Mouse (Mus musculus) midbrain, embryonic 12.5 days (tissue): ENCODE data around the gene Usp22. TPM values are rescaled to one million over a fixed set of nuclear protein-coding genes. Genes with fewer than 3 reads are reported as not detected.

Experiments
- ATAC-seq: fragments of 200-750 bp; cut with Nextera tagmentation; 2 replicates; pipeline ENCODE4 v1.8.0; 2017; ENCODE audit warnings: low read depth, moderate TSS enrichment, moderate library complexity; ENCODE audit not compliant: low FRiP score
- H3K27ac ChIP-seq: fragments of 300-500 bp; sonication (generic); replicated peaks from 2 replicates; pipeline ENCODE4 v1.5.1; 2016; ENCODE audit warnings: mild to moderate bottlenecking
- H3K27me3 ChIP-seq: fragments of 300-500 bp; sonication (generic); 2 replicates; pipeline ENCODE4 v1.6.1; 2016; ENCODE audit warnings: mild to moderate bottlenecking
- H3K36me3 ChIP-seq: fragments of 300-500 bp; sonication (generic); 2 replicates; pipeline ENCODE4 v1.6.1; 2016
- H3K4me1 ChIP-seq: fragments of 300-500 bp; sonication (generic); 2 replicates; pipeline ENCODE4 v1.6.1; 2016
- H3K4me2 ChIP-seq: fragments of 300-500 bp; sonication (generic); replicated peaks from 2 replicates; pipeline ENCODE4 v1.6.1; 2016; ENCODE audit warnings: mild to moderate bottlenecking, moderate library complexity
- H3K4me3 ChIP-seq: fragments of 300-500 bp; sonication (generic); 2 replicates; pipeline ENCODE4 v1.5.1; 2016; ENCODE audit warnings: mild to moderate bottlenecking
- H3K9ac ChIP-seq: fragments of 300-500 bp; sonication (generic); replicated peaks from 2 replicates; pipeline ENCODE4 v1.6.1; 2016; ENCODE audit warnings: mild to moderate bottlenecking, moderate library complexity
- H3K9me3 ChIP-seq: fragments of 300-500 bp; sonication (generic); 2 replicates; pipeline ENCODE4 v1.6.1; 2016; ENCODE audit warnings: mild to moderate bottlenecking
- WGBS: fragments of 180-500 bp; shearing (Covaris S2); methylation state at CpG from one replicate; pipeline ENCODE4 v1.1.7; 2016; 5-methylcytosine and 5-hydroxymethylcytosine counted together
- polyA plus RNA-seq: library from polyadenylated mRNA; unstranded; fragments of >200 nt; fragmentation: Nextera tagmentation; extraction: Ambion mirVana; gene quantifications from 2 replicates; pipeline ENCODE4 v1.2.1, GENCODE M21; 2016

Usp22 gene
- polyA plus RNA-seq, result 338 and 345 TPM in 2 replicates

GRCm38 (mm10) chr11:61174821-61175658 lies at the start of gene Usp22:
Gene Usp22 (minus strand): TSS chr11:61175055.
- Histone ChIP-seq H3K27me3 (no peaks in the 10 kb centered on the region), H3K4me3 (peak within 1 kb of the TSS; percentile 98), H3K4me1 (peaks cover 33% of the 10 kb centered on the region), H3K9me3 (no peaks in the 10 kb centered on the region), H3K4me2 (peak within 1 kb of the TSS; percentile 65), H3K36me3 (0 out of 2 replicates have a peak, but pooled peaks cover 3% of the 10 kb centered on the region), H3K9ac (peak within 1 kb of the TSS; percentile 99), H3K27ac (peak within 1 kb of the TSS; percentile 98)
- WGBS, result under 1% methylated on average over 69 of the region's 69 CpGs
- peak; percentile 98 for ATAC-seq

- Histone ChIP-seq H3K4me1 (no peaks in the 10 kb centered on the region), H3K4me2 (no peak overlapping the region), H3K9ac (no peak overlapping the region), H3K36me3 (no peaks in the 10 kb centered on the region), H3K27me3 (no peaks in the 10 kb centered on the region), H3K27ac (no peak overlapping the region), H3K9me3 (no peaks in the 10 kb centered on the region), H3K4me3 (no peak overlapping the region)
- 83% methylated on average over 6 of the region's 6 CpGs for WGBS
- no peak for ATAC-seq
Observed at GRCm38 (mm10) chr11:61224234-61224744, 49.4 kb upstream of the Usp22 start.

- Histone ChIP-seq H3K4me1 (no peaks in the 10 kb centered on the region), H3K27ac (no peak overlapping the region), H3K27me3 (no peaks in the 10 kb centered on the region), H3K4me2 (no peak overlapping the region), H3K36me3 (no peaks in the 10 kb centered on the region), H3K9ac (no peak overlapping the region), H3K4me3 (no peak overlapping the region), H3K9me3 (no peaks in the 10 kb centered on the region)
- ATAC-seq, result no peak
- WGBS, result 93% methylated on average over 9 of the region's 9 CpGs
Observed at GRCm38 (mm10) chr11:61222971-61223745, 48.3 kb upstream of the Usp22 start.

- H3K4me2 ChIP-seq, result no peak overlapping the region
- H3K9ac ChIP-seq, result no peak overlapping the region
- no peak overlapping the region for H3K27ac ChIP-seq
- no peaks in the 10 kb centered on the region for H3K4me1 ChIP-seq
- H3K36me3 ChIP-seq, result no peaks in the 10 kb centered on the region
- H3K27me3 ChIP-seq, result no peaks in the 10 kb centered on the region
- no peaks in the 10 kb centered on the region for H3K9me3 ChIP-seq
- no peak for ATAC-seq
- H3K4me3 ChIP-seq, result no peak overlapping the region
- 88% methylated on average over 1 of the region's 1 CpGs for WGBS
Observed at GRCm38 (mm10) chr11:61222007-61222406, 47.2 kb upstream of the Usp22 start.

- WGBS, result 75% methylated on average over 9 of the region's 9 CpGs
- Histone ChIP-seq H3K4me2 (no peak overlapping the region), H3K4me1 (no peaks in the 10 kb centered on the region), H3K4me3 (no peak overlapping the region), H3K27me3 (no peaks in the 10 kb centered on the region), H3K27ac (no peak overlapping the region), H3K9me3 (no peaks in the 10 kb centered on the region), H3K36me3 (no peaks in the 10 kb centered on the region), H3K9ac (no peak overlapping the region)
- no peak for ATAC-seq
Observed at GRCm38 (mm10) chr11:61220156-61220881, 45.5 kb upstream of the Usp22 start.

GRCm38 (mm10) chr11:61215936-61216335 lies 41.1 kb upstream of the Usp22 start:
- WGBS, result 95% methylated on average over 3 of the region's 3 CpGs
- Histone ChIP-seq H3K4me3 (no peak overlapping the region), H3K9me3 (no peaks in the 10 kb centered on the region), H3K27ac (no peak overlapping the region), H3K27me3 (peaks cover 26% of the 10 kb centered on the region), H3K9ac (no peak overlapping the region), H3K4me1 (no peaks in the 10 kb centered on the region), H3K4me2 (no peak overlapping the region), H3K36me3 (no peaks in the 10 kb centered on the region)
- ATAC-seq, result no peak

GRCm38 (mm10) chr11:61212102-61212501 lies 37.2 kb upstream of the Usp22 start:
- H3K9ac ChIP-seq, result no peak overlapping the region
- no peaks in the 10 kb centered on the region for H3K9me3 ChIP-seq
- no peaks in the 10 kb centered on the region for H3K36me3 ChIP-seq
- WGBS, result 47% methylated on average over 20 of the region's 20 CpGs
- no peak overlapping the region for H3K4me2 ChIP-seq
- no peak overlapping the region for H3K4me3 ChIP-seq
- H3K27me3 ChIP-seq, result peaks cover 26% of the 10 kb centered on the region
- H3K4me1 ChIP-seq, result no peaks in the 10 kb centered on the region
- no peak for ATAC-seq
- no peak overlapping the region for H3K27ac ChIP-seq

- H3K4me2 ChIP-seq, result no peak overlapping the region
- H3K9me3 ChIP-seq, result no peaks in the 10 kb centered on the region
- H3K9ac ChIP-seq, result no peak overlapping the region
- peaks cover 20% of the 10 kb centered on the region for H3K27me3 ChIP-seq
- no peak overlapping the region for H3K27ac ChIP-seq
- no peaks in the 10 kb centered on the region for H3K36me3 ChIP-seq
- H3K4me1 ChIP-seq, result no peaks in the 10 kb centered on the region
- ATAC-seq, result no peak
- no peak overlapping the region for H3K4me3 ChIP-seq
- WGBS, result 84% methylated on average over 10 of the region's 10 CpGs
Observed at GRCm38 (mm10) chr11:61208316-61208715, 33.5 kb upstream of the Usp22 start.

- no peak for ATAC-seq
- Histone ChIP-seq H3K27ac (no peak within 1 kb of the TSS), H3K4me1 (no peaks in the 10 kb centered on the region), H3K9me3 (no peaks in the 10 kb centered on the region), H3K4me3 (no peak within 1 kb of the TSS), H3K27me3 (peaks cover 14% of the 10 kb centered on the region; the same call in 1 of the 2 replicates), H3K4me2 (no peak within 1 kb of the TSS), H3K36me3 (no peaks in the 10 kb centered on the region), H3K9ac (no peak within 1 kb of the TSS)
- 80% methylated on average over 10 of the region's 10 CpGs for WGBS
Observed at GRCm38 (mm10) chr11:61207487-61208246, 32.8 kb upstream of the Usp22 start, which contains the start of gene Aldh3a1. Gene Aldh3a1 (plus strand): TSS chr11:61207537.

- H3K4me1 ChIP-seq, result no peaks in the 10 kb centered on the region
- no peak overlapping the region for H3K27ac ChIP-seq
- H3K4me3 ChIP-seq, result no peak overlapping the region
- no peak overlapping the region for H3K4me2 ChIP-seq
- no peak for ATAC-seq
- 95% methylated on average over 3 of the region's 3 CpGs for WGBS
- no peak overlapping the region for H3K9ac ChIP-seq
- H3K9me3 ChIP-seq, result no peaks in the 10 kb centered on the region
- no peaks in the 10 kb centered on the region for H3K36me3 ChIP-seq
- H3K27me3 ChIP-seq, result no peaks in the 10 kb centered on the region
Observed at GRCm38 (mm10) chr11:61206136-61206535, 31.3 kb upstream of the Usp22 start.
